ENCODE assay signal across 11 mouse cellular contexts in genomic region chr17:13177796-13178195, GRCm38 (mm10). TPM values are rescaled to one million over a fixed set of nuclear protein-coding genes. Genes with fewer than 3 reads are reported as not detected.
DNase-seq lines count a peak whose midpoint lies in the region; ATAC-seq lines count a peak whose summit lies in the region.
"Not testable (repeated sequence)": the region's sequence is repeated elsewhere in the genome, so short reads cannot be mapped to it uniquely, and the experiment has no call there.
"Had no signal": no experiment of that assay in that cellular context is flagged by ENCODE, and none has a peak within 500 bp of the region (broad histone marks: within the 10 kb centered on the region; RNA-seq: fewer than 3 reads in every experiment).

No protein-coding gene starts in this region.

- H3K4me1 ChIP-seq in embryonic facial prominence, embryonic 12.5 days; heart, embryonic 12.5 days (replicated peaks); hindbrain, embryonic 16.5 days (ENCODE audit: control insufficient read depth, insufficient read depth, low read depth, low read length); liver, embryonic 12.5 days; midbrain, embryonic 12.5 days; neural tube, embryonic 13.5 days (replicated peaks): not testable (repeated sequence)

- ATAC-seq in embryonic facial prominence, embryonic 12.5 days (ENCODE audit: insufficient number of reproducible peaks, insufficient read depth, low FRiP score, low TSS enrichment), result peak; percentile 42
- peak; percentile 43 for ATAC-seq in heart, embryonic 12.5 days (ENCODE audit: insufficient number of reproducible peaks, low FRiP score)
- ATAC-seq in hindbrain, embryonic 16.5 days, result 0 out of 2 replicates have a peak, but pooled peaks have one; percentile 25
- peak; percentile 48 for ATAC-seq in liver, embryonic 12.5 days
- peak; percentile 52; the same call in 1 of the 2 replicates for ATAC-seq in midbrain, embryonic 12.5 days (ENCODE audit: low FRiP score, low read depth)
- peak; percentile 33; the same call in 1 of the 2 replicates for ATAC-seq in neural tube, embryonic 13.5 days (ENCODE audit: low read depth)

- H3K9me3 ChIP-seq in embryonic facial prominence, embryonic 12.5 days, result peaks cover 24% of the 10 kb centered on the region
- peaks cover 33% of the 10 kb centered on the region for H3K9me3 ChIP-seq in heart, embryonic 12.5 days (replicated peaks)
- peaks cover 18% of the 10 kb centered on the region for H3K9me3 ChIP-seq in hindbrain, embryonic 16.5 days (ENCODE audit: control insufficient read depth, low read length)
- H3K9me3 ChIP-seq in liver, embryonic 12.5 days (replicated peaks), result peaks cover 23% of the 10 kb centered on the region
- H3K9me3 ChIP-seq in midbrain, embryonic 12.5 days, result peaks cover 38% of the 10 kb centered on the region
- peaks cover 34% of the 10 kb centered on the region for H3K9me3 ChIP-seq in neural tube, embryonic 13.5 days

- not testable (repeated sequence) for H3K27me3 ChIP-seq in embryonic facial prominence, embryonic 12.5 days; heart, embryonic 12.5 days (replicated peaks); hindbrain, embryonic 16.5 days (replicated peaks; ENCODE audit: control insufficient read depth, insufficient read depth, low read length); liver, embryonic 12.5 days (replicated peaks); midbrain, embryonic 12.5 days; neural tube, embryonic 13.5 days

- 52% methylated on average over 1 of the region's 1 CpGs for WGBS in embryonic facial prominence, embryonic 12.5 days
- WGBS in heart, embryonic 12.5 days, result 34% methylated on average over 1 of the region's 1 CpGs
- 43% methylated on average over 1 of the region's 1 CpGs for WGBS in hindbrain, embryonic 16.5 days
- 45% methylated on average over 1 of the region's 1 CpGs for WGBS in liver, embryonic 12.5 days (ENCODE audit: insufficient replicate concordance)
- 51% methylated on average over 1 of the region's 1 CpGs for WGBS in midbrain, embryonic 12.5 days
- WGBS in neural tube, embryonic 13.5 days, result 62% methylated on average over 1 of the region's 1 CpGs

- DNase-seq in kidney, postnatal 4 days, result peak; percentile 10 to 12

- not testable (repeated sequence) for H3K36me3 ChIP-seq in embryonic facial prominence, embryonic 12.5 days; heart, embryonic 12.5 days; hindbrain, embryonic 16.5 days (ENCODE audit: control insufficient read depth, insufficient read depth, low read length); liver, embryonic 12.5 days; midbrain, embryonic 12.5 days; neural tube, embryonic 13.5 days

- not testable (repeated sequence) for H3K9ac ChIP-seq in embryonic facial prominence, embryonic 12.5 days; heart, embryonic 12.5 days; hindbrain, embryonic 16.5 days (ENCODE audit: low read depth, low read length); liver, embryonic 12.5 days; midbrain, embryonic 12.5 days (replicated peaks); neural tube, embryonic 13.5 days

- H3K4me3 ChIP-seq in embryonic facial prominence, embryonic 12.5 days; heart, embryonic 12.5 days; hindbrain, embryonic 16.5 days (ENCODE audit: low read length); liver, embryonic 12.5 days; midbrain, embryonic 12.5 days; neural tube, embryonic 13.5 days: not testable (repeated sequence)

- not testable (repeated sequence) for H3K4me2 ChIP-seq in embryonic facial prominence, embryonic 12.5 days (replicated peaks); heart, embryonic 12.5 days; hindbrain, embryonic 16.5 days (ENCODE audit: low read length); liver, embryonic 12.5 days; midbrain, embryonic 12.5 days (replicated peaks); neural tube, embryonic 13.5 days

- H3K27ac ChIP-seq in embryonic facial prominence, embryonic 12.5 days; heart, embryonic 12.5 days (ENCODE audit: poor library complexity, severe bottlenecking); hindbrain, embryonic 16.5 days (ENCODE audit: low read depth, low read length); liver, embryonic 12.5 days; midbrain, embryonic 12.5 days (replicated peaks); neural tube, embryonic 13.5 days (replicated peaks): not testable (repeated sequence)

RNA-seq across cellular contexts. Expression of gene Smok2a, which starts 43.2 kb away (rescaled TPM):
- not detected in 2 replicates for polyA plus RNA-seq in embryonic facial prominence, embryonic 12.5 days (2016; fragmentation: Nextera tagmentation; extraction: Ambion mirVana)
- not detected in 2 replicates for polyA plus RNA-seq in heart, embryonic 12.5 days (2016; fragmentation: Nextera tagmentation; extraction: Ambion mirVana)
- not detected in 2 replicates for polyA plus RNA-seq in hindbrain, embryonic 16.5 days (2015; fragmentation: Nextera tagmentation; extraction: Ambion mirVana)
- not detected in 2 replicates for polyA plus RNA-seq in liver, embryonic 12.5 days (2016; fragmentation: Nextera tagmentation; extraction: Ambion mirVana)
- not detected in 2 replicates for polyA plus RNA-seq in midbrain, embryonic 12.5 days (2016; fragmentation: Nextera tagmentation; extraction: Ambion mirVana)
- not detected in 2 replicates for polyA plus RNA-seq in neural tube, embryonic 13.5 days (2015; fragmentation: Nextera tagmentation; extraction: Ambion mirVana)
- polyA plus RNA-seq: adrenal gland, adult 2 months; forebrain, embryonic 14.5 days; liver, embryonic 14.5 days; spleen, adult 2 months had no signal

RNA-seq across cellular contexts. Expression of gene Unc93a, which starts 46.2 kb away (rescaled TPM):
- not detected in 2 replicates for polyA plus RNA-seq in embryonic facial prominence, embryonic 12.5 days (2016; fragmentation: Nextera tagmentation; extraction: Ambion mirVana)
- not detected in 2 replicates for polyA plus RNA-seq in heart, embryonic 12.5 days (2016; fragmentation: Nextera tagmentation; extraction: Ambion mirVana)
- not detected in 2 replicates for polyA plus RNA-seq in hindbrain, embryonic 16.5 days (2015; fragmentation: Nextera tagmentation; extraction: Ambion mirVana)
- polyA plus RNA-seq in liver, embryonic 12.5 days (2016; fragmentation: Nextera tagmentation; extraction: Ambion mirVana), result not detected in 2 replicates
- polyA plus RNA-seq in midbrain, embryonic 12.5 days (2016; fragmentation: Nextera tagmentation; extraction: Ambion mirVana), result not detected in 2 replicates
- not detected in 2 replicates for polyA plus RNA-seq in neural tube, embryonic 13.5 days (2015; fragmentation: Nextera tagmentation; extraction: Ambion mirVana)
- polyA plus RNA-seq: forebrain, embryonic 14.5 days; liver, embryonic 14.5 days; spleen, adult 2 months had no signal

RNA-seq across cellular contexts. Expression of gene Smok2b, which starts 52.3 kb away (rescaled TPM):
- polyA plus RNA-seq in embryonic facial prominence, embryonic 12.5 days (2016; fragmentation: Nextera tagmentation; extraction: Ambion mirVana), result not detected in 2 replicates
- not detected in 2 replicates for polyA plus RNA-seq in heart, embryonic 12.5 days (2016; fragmentation: Nextera tagmentation; extraction: Ambion mirVana)
- polyA plus RNA-seq in hindbrain, embryonic 16.5 days (2015; fragmentation: Nextera tagmentation; extraction: Ambion mirVana), result not detected in 2 replicates
- not detected in 2 replicates for polyA plus RNA-seq in liver, embryonic 12.5 days (2016; fragmentation: Nextera tagmentation; extraction: Ambion mirVana)
- not detected in 2 replicates for polyA plus RNA-seq in midbrain, embryonic 12.5 days (2016; fragmentation: Nextera tagmentation; extraction: Ambion mirVana)
- not detected in 2 replicates for polyA plus RNA-seq in neural tube, embryonic 13.5 days (2015; fragmentation: Nextera tagmentation; extraction: Ambion mirVana)
- polyA plus RNA-seq: adrenal gland, adult 2 months; forebrain, embryonic 14.5 days; liver, embryonic 14.5 days; spleen, adult 2 months had no signal
